Comparison of ENCODE assay signal across 11 mouse cellular contexts in genomic region chr1:182412586-182413270, GRCm38 (mm10). TPM values are rescaled to one million over a fixed set of nuclear protein-coding genes. Genes with fewer than 3 reads are reported as not detected.
DNase-seq lines count a peak whose midpoint lies in the region; ATAC-seq lines count a peak whose summit lies in the region.
"Had no signal": no experiment of that assay in that cellular context is flagged by ENCODE, and none has a peak within 500 bp of the region (broad histone marks: within the 10 kb centered on the region; RNA-seq: fewer than 3 reads in every experiment).

No protein-coding gene starts in this region.

- H3K9me3 ChIP-seq in kidney, embryonic 16.5 days (ENCODE audit: low read length): no peaks in the 10 kb centered on the region
- H3K9me3 ChIP-seq in embryonic facial prominence, embryonic 12.5 days: no peaks in the 10 kb centered on the region
- H3K9me3 ChIP-seq in liver, embryonic 13.5 days (replicated peaks): no peaks in the 10 kb centered on the region

- no peak overlapping the region for H3K27ac ChIP-seq in kidney, embryonic 16.5 days (ENCODE audit: low read length)
- H3K27ac ChIP-seq in embryonic facial prominence, embryonic 12.5 days: no peak overlapping the region
- peak overlapping the region; percentile 34; the same call in 1 of the 2 replicates for H3K27ac ChIP-seq in liver, embryonic 13.5 days

- peaks cover 27% of the 10 kb centered on the region for H3K4me1 ChIP-seq in kidney, embryonic 16.5 days (ENCODE audit: insufficient read depth, low read length)
- H3K4me1 ChIP-seq in embryonic facial prominence, embryonic 12.5 days: peaks cover 33% of the 10 kb centered on the region
- H3K4me1 ChIP-seq in liver, embryonic 13.5 days (replicated peaks): peaks cover 35% of the 10 kb centered on the region

- H3K4me3 ChIP-seq in kidney, embryonic 16.5 days (ENCODE audit: low read length): no peak overlapping the region
- H3K4me3 ChIP-seq in embryonic facial prominence, embryonic 12.5 days: no peak overlapping the region
- no peak overlapping the region for H3K4me3 ChIP-seq in liver, embryonic 13.5 days (replicated peaks)

- H3K36me3 ChIP-seq in kidney, embryonic 16.5 days (ENCODE audit: insufficient read depth, low read length): no peaks in the 10 kb centered on the region
- no peaks in the 10 kb centered on the region for H3K36me3 ChIP-seq in embryonic facial prominence, embryonic 12.5 days
- no peaks in the 10 kb centered on the region for H3K36me3 ChIP-seq in liver, embryonic 13.5 days

- H3K9ac ChIP-seq in kidney, embryonic 16.5 days (replicated peaks; ENCODE audit: low read length): no peak overlapping the region
- no peak overlapping the region; the same call in 1 of the 2 replicates for H3K9ac ChIP-seq in embryonic facial prominence, embryonic 12.5 days
- no peak overlapping the region for H3K9ac ChIP-seq in liver, embryonic 13.5 days

- ATAC-seq in kidney, embryonic 16.5 days (ENCODE audit: low FRiP score, low TSS enrichment): no peak
- ATAC-seq in embryonic facial prominence, embryonic 12.5 days (ENCODE audit: insufficient number of reproducible peaks, insufficient read depth, low FRiP score, low TSS enrichment): no peak
- no peak for ATAC-seq in liver, embryonic 13.5 days (ENCODE audit: low read depth)

- 77% methylated on average over 7 of the region's 7 CpGs for WGBS in kidney, embryonic 16.5 days
- 33% methylated on average over 7 of the region's 7 CpGs for WGBS in embryonic facial prominence, embryonic 12.5 days
- 57% methylated on average over 7 of the region's 7 CpGs for WGBS in liver, embryonic 13.5 days (ENCODE audit: insufficient replicate concordance)

- DNase-seq in kidney, adult 18-20 months: no peak
- DNase-seq in MN1 (ENCODE audit: low spot score): peak; percentile 80
- DNase-seq in liver, embryonic 13.5 days: no peak
- no peak for DNase-seq in cerebellum, adult 9-11 months
- DNase-seq in left cerebral cortex, postnatal 25 days (ENCODE audit: low spot score in 2 of 2): no peak
- DNase-seq in natural killer cell, adult 2 months (ENCODE audit: low spot score in 2 of 2): no peak
- DNase-seq: kidney, postnatal 25 days; right cerebral cortex, postnatal 25 days; thymus, adult 2 months had no signal

- intact Hi-C loops in left cerebral cortex, postnatal 25 days (cut with DNase I): no loop called here

- H3K27me3 ChIP-seq in kidney, embryonic 16.5 days (ENCODE audit: insufficient read depth, low read length): no peaks in the 10 kb centered on the region
- H3K27me3 ChIP-seq in embryonic facial prominence, embryonic 12.5 days: no peaks in the 10 kb centered on the region
- H3K27me3 ChIP-seq in liver, embryonic 13.5 days: no peaks in the 10 kb centered on the region

- 0 out of 2 replicates have a peak overlapping the region, but pooled peaks have one; percentile 8 for H3K4me2 ChIP-seq in kidney, embryonic 16.5 days (replicated peaks; ENCODE audit: low read depth, low read length)
- H3K4me2 ChIP-seq in embryonic facial prominence, embryonic 12.5 days (replicated peaks): peak overlapping the region; percentile 13; the same call in 1 of the 2 replicates
- H3K4me2 ChIP-seq in liver, embryonic 13.5 days: peak overlapping the region; percentile 8; the same call in 1 of the 2 replicates

RNA-seq across cellular contexts. Expression of gene Trp53bp2, which starts 3.8 kb away (rescaled TPM):
- 26.2 and 30.0 TPM in 2 replicates for polyA plus RNA-seq in kidney, embryonic 16.5 days (2015; fragmentation: Nextera tagmentation; extraction: Ambion mirVana)
- polyA plus RNA-seq in embryonic facial prominence, embryonic 12.5 days (2016; fragmentation: Nextera tagmentation; extraction: Ambion mirVana): 29.9 and 32.9 TPM in 2 replicates
- 3.1 and 3.8 TPM in 2 replicates for polyA plus RNA-seq in liver, embryonic 13.5 days (2015; fragmentation: Nextera tagmentation; extraction: Ambion mirVana)
- 10 to 100 TPM; 19.2 to 20.4 TPM for total RNA-seq in left cerebral cortex, postnatal 25 days (2021)
